ENCODE assay signal across 29 mouse cellular contexts in the genomic region with DNA sequence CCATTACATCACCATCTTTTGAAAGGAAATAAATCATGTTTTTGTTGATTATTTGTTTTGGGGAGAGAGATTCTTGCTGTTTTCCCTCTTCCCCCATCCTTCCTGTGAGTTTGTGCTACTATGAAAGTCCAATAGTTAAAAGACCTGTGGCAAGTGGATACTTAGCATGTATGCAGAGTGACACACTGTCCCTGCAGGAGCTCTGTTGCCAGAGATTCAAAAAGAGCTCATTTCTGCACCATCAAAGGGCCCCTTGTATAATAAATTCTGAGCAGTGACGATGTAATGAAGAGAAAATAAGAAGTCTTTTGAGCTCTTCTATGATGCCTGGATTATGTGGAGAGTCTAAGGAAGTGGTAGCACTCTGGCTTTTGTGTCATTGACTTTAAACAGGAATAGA. TPM values are rescaled to one million over a fixed set of nuclear protein-coding genes. Genes with fewer than 3 reads are reported as not detected.
DNase-seq lines count a peak whose midpoint lies in the region; ATAC-seq and TF ChIP-seq lines count a peak whose summit lies in the region.
"Had no signal": no experiment of that assay in that cellular context is flagged by ENCODE, and none has a peak within 500 bp of the region (broad histone marks: within the 10 kb centered on the region; RNA-seq: fewer than 3 reads in every experiment).

No protein-coding gene starts in this region.

- peaks cover 6% of the 10 kb centered on the region; the same call in 1 of the 2 replicates for H3K4me1 ChIP-seq in forebrain, embryonic 12.5 days
- H3K4me1 ChIP-seq in forebrain, embryonic 15.5 days: no peaks in the 10 kb centered on the region
- H3K4me1 ChIP-seq in midbrain, embryonic 11.5 days (ENCODE audit: control insufficient read depth, insufficient read depth, low read length): no peaks in the 10 kb centered on the region
- peaks cover 8% of the 10 kb centered on the region; the same call in 1 of the 2 replicates for H3K4me1 ChIP-seq in midbrain, embryonic 10.5 days
- peaks cover 2% of the 10 kb centered on the region; the same call in 1 of the 2 replicates for H3K4me1 ChIP-seq in forebrain, postnatal 0 days (ENCODE audit: insufficient read depth)
- H3K4me1 ChIP-seq: embryonic facial prominence, embryonic 12.5 days; heart, embryonic 13.5 days; kidney, embryonic 15.5 days; limb, embryonic 10.5 days; limb, embryonic 15.5 days had no signal

- no peaks in the 10 kb centered on the region; the same call in 1 of the 2 replicates for H3K27me3 ChIP-seq in forebrain, embryonic 12.5 days
- H3K27me3 ChIP-seq in forebrain, embryonic 15.5 days: no peaks in the 10 kb centered on the region
- no peaks in the 10 kb centered on the region for H3K27me3 ChIP-seq in midbrain, embryonic 11.5 days (ENCODE audit: control insufficient read depth, insufficient read depth, low read length)
- no peaks in the 10 kb centered on the region for H3K27me3 ChIP-seq in midbrain, embryonic 10.5 days (ENCODE audit: low read depth, poor library complexity, severe bottlenecking)
- H3K27me3 ChIP-seq in forebrain, postnatal 0 days (ENCODE audit: insufficient read depth, low read length): no peaks in the 10 kb centered on the region
- H3K27me3 ChIP-seq: embryonic facial prominence, embryonic 12.5 days; heart, embryonic 13.5 days; kidney, embryonic 15.5 days; limb, embryonic 15.5 days; neural tube, embryonic 13.5 days; Patski had no signal

- no peak overlapping the region for H3K4me2 ChIP-seq in forebrain, embryonic 12.5 days
- no peak overlapping the region for H3K4me2 ChIP-seq in forebrain, embryonic 15.5 days (replicated peaks)
- no peak overlapping the region for H3K4me2 ChIP-seq in midbrain, embryonic 11.5 days
- no peak overlapping the region for H3K4me2 ChIP-seq in forebrain, postnatal 0 days (ENCODE audit: low read depth)
- H3K4me2 ChIP-seq: embryonic facial prominence, embryonic 12.5 days; heart, embryonic 13.5 days; kidney, embryonic 15.5 days; limb, embryonic 15.5 days; neural tube, embryonic 13.5 days had no signal

- no peak overlapping the region for H3K27ac ChIP-seq in forebrain, embryonic 12.5 days
- no peak overlapping the region for H3K27ac ChIP-seq in forebrain, embryonic 15.5 days (replicated peaks)
- no peak overlapping the region for H3K27ac ChIP-seq in midbrain, embryonic 11.5 days (ENCODE audit: low read depth, low read length)
- H3K27ac ChIP-seq in midbrain, embryonic 10.5 days (replicated peaks): no peak overlapping the region
- H3K27ac ChIP-seq in forebrain, postnatal 0 days (ENCODE audit: low read depth, low read length): no peak overlapping the region
- H3K27ac ChIP-seq: embryonic facial prominence, embryonic 12.5 days; heart, embryonic 13.5 days; kidney, embryonic 15.5 days; limb, embryonic 10.5 days; limb, embryonic 15.5 days; liver, embryonic 14.5 days; neural tube, embryonic 13.5 days had no signal

- H3K9me3 ChIP-seq in forebrain, embryonic 12.5 days: no peaks in the 10 kb centered on the region
- no peaks in the 10 kb centered on the region for H3K9me3 ChIP-seq in forebrain, embryonic 15.5 days
- H3K9me3 ChIP-seq in midbrain, embryonic 11.5 days (ENCODE audit: control insufficient read depth, low read length): no peaks in the 10 kb centered on the region
- H3K9me3 ChIP-seq in midbrain, embryonic 10.5 days (replicated peaks): no peaks in the 10 kb centered on the region
- H3K9me3 ChIP-seq in forebrain, postnatal 0 days (ENCODE audit: low read length): no peaks in the 10 kb centered on the region
- H3K9me3 ChIP-seq: embryonic facial prominence, embryonic 12.5 days; G1E; heart, embryonic 13.5 days; kidney, embryonic 15.5 days; limb, embryonic 10.5 days; limb, embryonic 15.5 days; neural tube, embryonic 13.5 days had no signal

- ATAC-seq in forebrain, embryonic 12.5 days (ENCODE audit: low FRiP score): 0 out of 2 replicates have a peak, but pooled peaks have one; percentile 33
- no peak for ATAC-seq in forebrain, embryonic 15.5 days (replicated peaks)
- no peak for ATAC-seq in midbrain, embryonic 11.5 days (ENCODE audit: low FRiP score)
- ATAC-seq in forebrain, postnatal 0 days: peak; percentile 66
- no peak for ATAC-seq in cerebellum, adult (ENCODE audit: insufficient number of reproducible peaks, low FRiP score, low TSS enrichment)
- ATAC-seq: inflammation-experienced regulatory T-cells, adult 6 months; Patski had no signal

- peak; percentile 72 for DNase-seq in midbrain, embryonic 11.5 days (ENCODE audit: low spot score, missing footprints)
- DNase-seq in midbrain, embryonic 10.5 days (ENCODE audit: low spot score): no peak
- DNase-seq in forebrain, postnatal 0 days: no peak
- DNase-seq in retina, postnatal 1 day: no peak
- DNase-seq: adrenal gland, postnatal 10 days; cerebellum, adult 11-12 months; cerebellum, adult 9-11 months; embryo, embryonic 11 days; gastrocnemius, postnatal 10 days; heart, postnatal 10 days; kidney, adult 11 months; kidney, postnatal 36 days; layer of hippocampus, postnatal 36 days; lung, adult 2 months; lung, postnatal 10 days; thymus, postnatal 4 days had no signal

- H3K9ac ChIP-seq in forebrain, embryonic 12.5 days: no peak overlapping the region
- no peak overlapping the region for H3K9ac ChIP-seq in forebrain, embryonic 15.5 days (replicated peaks)
- no peak overlapping the region for H3K9ac ChIP-seq in midbrain, embryonic 11.5 days (ENCODE audit: low read length)
- H3K9ac ChIP-seq in forebrain, postnatal 0 days: no peak overlapping the region
- H3K9ac ChIP-seq: embryonic facial prominence, embryonic 12.5 days; heart, embryonic 13.5 days; kidney, embryonic 15.5 days; limb, embryonic 15.5 days; liver, embryonic 14.5 days; neural tube, embryonic 13.5 days had no signal

- no peak overlapping the region for H3K4me3 ChIP-seq in forebrain, embryonic 12.5 days (replicated peaks)
- no peak overlapping the region for H3K4me3 ChIP-seq in forebrain, embryonic 15.5 days
- H3K4me3 ChIP-seq in midbrain, embryonic 11.5 days (ENCODE audit: low read depth, low read length): no peak overlapping the region
- no peak overlapping the region for H3K4me3 ChIP-seq in midbrain, embryonic 10.5 days
- no peak overlapping the region for H3K4me3 ChIP-seq in forebrain, postnatal 0 days (ENCODE audit: low read depth, low read length)
- H3K4me3 ChIP-seq: embryonic facial prominence, embryonic 12.5 days; heart, embryonic 13.5 days; kidney, embryonic 15.5 days; limb, embryonic 10.5 days; limb, embryonic 15.5 days; neural tube, embryonic 13.5 days had no signal

- 9% methylated on average over 1 of the region's 1 CpGs for WGBS in forebrain, embryonic 12.5 days
- 4% methylated on average over 1 of the region's 1 CpGs for WGBS in forebrain, embryonic 15.5 days
- WGBS in midbrain, embryonic 11.5 days: 18% methylated on average over 1 of the region's 1 CpGs
- 24% methylated on average over 1 of the region's 1 CpGs for WGBS in midbrain, embryonic 10.5 days
- WGBS in forebrain, postnatal 0 days: 7% methylated on average over 1 of the region's 1 CpGs

- H3K36me3 ChIP-seq in forebrain, embryonic 12.5 days (replicated peaks): no peaks in the 10 kb centered on the region
- H3K36me3 ChIP-seq in forebrain, embryonic 15.5 days: no peaks in the 10 kb centered on the region
- H3K36me3 ChIP-seq in midbrain, embryonic 11.5 days (ENCODE audit: control insufficient read depth, insufficient read depth, low read length): no peaks in the 10 kb centered on the region
- no peaks in the 10 kb centered on the region for H3K36me3 ChIP-seq in midbrain, embryonic 10.5 days
- no peaks in the 10 kb centered on the region for H3K36me3 ChIP-seq in forebrain, postnatal 0 days (ENCODE audit: insufficient read depth)
- H3K36me3 ChIP-seq: embryonic facial prominence, embryonic 12.5 days; G1E; heart, embryonic 13.5 days; kidney, embryonic 15.5 days; limb, embryonic 10.5 days; limb, embryonic 15.5 days; neural tube, embryonic 13.5 days had no signal

- no peak for TF ChIP-seq CTCF in forebrain, postnatal 0 days (IDR thresholded peaks at IDR 0.05; ENCODE audit: low read depth)

RNA-seq across cellular contexts. Expression of a gene that starts 33.4 kb away (rescaled TPM):
- polyA plus RNA-seq in forebrain, embryonic 12.5 days (2016; fragmentation: Nextera tagmentation; extraction: Ambion mirVana): 20.4 and 22.9 TPM in 2 replicates
- 95.5 and 96.9 TPM in 2 replicates for polyA plus RNA-seq in forebrain, embryonic 15.5 days (2015; fragmentation: Nextera tagmentation; extraction: Ambion mirVana)
- 7.1 and 8.3 TPM in 2 replicates for polyA plus RNA-seq in midbrain, embryonic 11.5 days (2014; fragmentation: Nextera tagmentation; extraction: Ambion mirVana)
- polyA plus RNA-seq in midbrain, embryonic 10.5 days (2016; fragmentation: Nextera tagmentation; extraction: Ambion mirVana): 0.95 and 3.8 TPM in 2 replicates
- 317 and 347 TPM in 2 replicates for total RNA-seq in forebrain, postnatal 0 days (2014; rRNA removed)
- polyA plus RNA-seq in forebrain, postnatal 0 days (2015; fragmentation: Nextera tagmentation; extraction: Ambion mirVana): 131 and 173 TPM in 2 replicates
- polyA plus RNA-seq: G1E, Patski had no signal

Comparison
In these comparisons a context has a peak if more than half of its experiments do, and no peak if none do; other contexts are left out.
1. ATAC-seq: peak in forebrain, embryonic 12.5 days (single experiment) and forebrain, postnatal 0 days (single experiment); none in forebrain, embryonic 15.5 days (single experiment), midbrain, embryonic 11.5 days (single experiment) and cerebellum, adult (single experiment).